Mouse (Mus musculus) liver, embryonic 14.5 days (tissue): Measurements from ENCODE around the gene Wdr34. TPM values are rescaled to one million over a fixed set of nuclear protein-coding genes. Genes with fewer than 3 reads are reported as not detected.

ENCODE experiments used
- ATAC-seq: fragments of 200-750 bp; cut with Nextera tagmentation; 2 replicates; pipeline ENCODE4 v1.8.0; 2017; ENCODE audit warnings: moderate number of reproducible peaks, mild to moderate bottlenecking, moderate library complexity; ENCODE audit not compliant: insufficient read depth
- DNase-seq, 3 experiments: peaks; one replicate each; pipeline ENCODE4 v3.0.0-alpha.2; 2012 to 2013; ENCODE audit warnings: low read depth in 3 of 3, low spot score in 3 of 3
- H3K27ac ChIP-seq: fragments of 300-500 bp; sonication (generic); 2 replicates; pipeline ENCODE4 v1.5.1; 2014; ENCODE audit warnings: moderate library complexity, mild to moderate bottlenecking, control low read depth, inconsistent platforms
- H3K27me3 ChIP-seq: fragments of 300-500 bp; sonication (generic); 2 replicates; pipeline ENCODE4 v1.6.1; 2014; ENCODE audit warnings: mild to moderate bottlenecking, low read length, moderate library complexity; ENCODE audit not compliant: control insufficient read depth, insufficient read depth
- H3K36me3 ChIP-seq: fragments of 300-500 bp; sonication (generic); replicated peaks from 2 replicates; pipeline ENCODE4 v1.6.1; 2014; ENCODE audit warnings: low read depth; ENCODE audit not compliant: control insufficient read depth, insufficient read depth
- H3K4me1 ChIP-seq, 2 experiments: fragments of 200-500 bp in 1 of 2; fragments of 300-500 bp in 1 of 2; sonication (generic) in 1 of 2; replicated peaks; 2 replicates each; pipeline ENCODE4 v1.6.1; 2012 to 2014; ENCODE audit warnings: antibody characterized with exemption in 1 of 2, inconsistent platforms in 1 of 2, low read length in 1 of 2; ENCODE audit not compliant: control insufficient read depth in 2 of 2, insufficient read depth in 2 of 2
- H3K4me2 ChIP-seq: fragments of 300-500 bp; sonication (generic); 2 replicates; pipeline ENCODE4 v1.6.1; 2014; ENCODE audit warnings: low read depth, mild to moderate bottlenecking, control low read depth, moderate library complexity
- H3K4me3 ChIP-seq, 2 experiments: fragments of 200-500 bp in 1 of 2; fragments of 300-500 bp in 1 of 2; sonication (generic) in 1 of 2; 2 replicates each; pipeline ENCODE4 v1.5.1; 2012 to 2014; ENCODE audit warnings: low read depth in 2 of 2, low read length in 2 of 2, mild to moderate bottlenecking in 2 of 2, control low read depth in 1 of 2, inconsistent platforms in 1 of 2, moderate library complexity in 1 of 2; ENCODE audit not compliant: insufficient read depth in 1 of 2
- H3K9ac ChIP-seq: fragments of 300-500 bp; sonication (generic); replicated peaks from 2 replicates; pipeline ENCODE4 v1.6.1; 2014; ENCODE audit warnings: mild to moderate bottlenecking, control low read depth, moderate library complexity
- H3K9me3 ChIP-seq: fragments of 300-500 bp; sonication (generic); 2 replicates; pipeline ENCODE4 v1.6.1; 2016; ENCODE audit warnings: low read length, mixed read lengths; ENCODE audit not compliant: control insufficient read depth
- CTCF ChIP-seq: IDR thresholded peaks from 2 replicates; pipeline ENCODE4 v1.5.1; 2016; ENCODE audit warnings: antibody characterized with exemption, low read depth, control low read depth
- EP300 ChIP-seq: IDR thresholded peaks from 2 replicates; pipeline ENCODE4 v1.6.1; 2016; ENCODE audit warnings: antibody characterized with exemption, low read depth
- WGBS: fragments of 180-500 bp; shearing (Covaris S2); extraction: QIAGEN DNeasy Blood & Tissue Kit; methylation state at CpG from one replicate; pipeline ENCODE4 v1.1.7; 2014; ENCODE audit not compliant: insufficient replicate concordance; 5-methylcytosine and 5-hydroxymethylcytosine counted together
- polyA plus RNA-seq, 2 experiments: library from polyadenylated mRNA; depleted of rRNA in 1 of 2; stranded (reverse) in 1 of 2; unstranded in 1 of 2; fragments of >200 nt; fragmentation: Nextera tagmentation in 1 of 2; extraction: Ambion mirVana in 1 of 2; gene quantifications; 2 replicates each; pipeline versions ENCODE4 v1.2.1 to v1.2.3; 2012 to 2014

Gene Wdr34
- polyA plus RNA-seq, 2 experiments, result 5.6 to 6.8 TPM

GRCm38 (mm10) chr2:30092280-30092918, 43.7 kb upstream of the Wdr34 start:
- no peak for ATAC-seq
- H3K9ac ChIP-seq, result peak overlapping the region; percentile 63; the same call in 1 of the 2 replicates

GRCm38 (mm10) chr2:30091521-30091920, 42.8 kb upstream of the Wdr34 start:
- H3K27ac ChIP-seq, result no peak overlapping the region
- H3K4me1 ChIP-seq, result peaks cover 2 to 16% of the 10 kb centered on the region in 2 experiments; a peak in 2 of 4 replicates
- ATAC-seq (no peak), DNase-seq (no peak)
- H3K4me2 ChIP-seq, result no peak overlapping the region
- no peak overlapping the region for H3K4me3 ChIP-seq
- TF ChIP-seq CTCF (no peak), EP300 (no peak)
- no peak overlapping the region for H3K9ac ChIP-seq
- H3K36me3 ChIP-seq, result peaks cover 2% of the 10 kb centered on the region; the same call in 1 of the 2 replicates
- no peaks in the 10 kb centered on the region for H3K27me3 ChIP-seq
- 92% methylated on average over 12 of the region's 12 CpGs for WGBS
- H3K9me3 ChIP-seq, result no peaks in the 10 kb centered on the region

More at GRCm38 (mm10) chr2:30092280-30092918, 43.7 kb upstream of the Wdr34 start:
- no peak for TF ChIP-seq EP300
- no peak for TF ChIP-seq CTCF
- peak overlapping the region; percentile 94 for H3K4me2 ChIP-seq
- H3K4me3 ChIP-seq, result peak overlapping the region; percentile 64 to 69
- 58% methylated on average over 6 of the region's 6 CpGs for WGBS
- no peak for DNase-seq
- no peaks in the 10 kb centered on the region for H3K27me3 ChIP-seq
- peaks cover 2 to 16% of the 10 kb centered on the region in 2 experiments; a peak in 2 of 4 replicates for H3K4me1 ChIP-seq
- H3K9me3 ChIP-seq, result no peaks in the 10 kb centered on the region
- no peak overlapping the region; the same call in 1 of the 2 replicates for H3K27ac ChIP-seq
- peaks cover 2% of the 10 kb centered on the region; the same call in 1 of the 2 replicates for H3K36me3 ChIP-seq

- 66% methylated on average over 4 of the region's 4 CpGs for WGBS
- DNase-seq (no peak), ATAC-seq (no peak)
- Histone ChIP-seq H3K4me3 (no peak overlapping the region), H3K9me3 (no peaks in the 10 kb centered on the region), H3K27me3 (no peaks in the 10 kb centered on the region), H3K36me3 (peaks cover 2% of the 10 kb centered on the region; the same call in 1 of the 2 replicates), H3K4me1 (no peaks in the 10 kb centered on the region; a peak in 1 of 4 replicates), H3K27ac (no peak overlapping the region), H3K9ac (no peak overlapping the region), H3K4me2 (no peak overlapping the region)
- TF ChIP-seq EP300 (no peak), CTCF (peak; percentile 47)
These were observed 38.6 kb upstream of the Wdr34 start for GRCm38 (mm10) chr2:30087310-30087709.

- no peak overlapping the region for H3K4me3 ChIP-seq
- TF ChIP-seq EP300 (no peak), CTCF (no peak)
- H3K4me1 ChIP-seq, result no peaks in the 10 kb centered on the region
- DNase-seq (no peak), ATAC-seq (no peak)
- H3K36me3 ChIP-seq, result no peaks in the 10 kb centered on the region
- 60% methylated on average over 12 of the region's 12 CpGs for WGBS
- no peak overlapping the region for H3K27ac ChIP-seq
- 0 out of 2 replicates have a peak overlapping the region, but pooled peaks have one; percentile 8 for H3K4me2 ChIP-seq
- H3K27me3 ChIP-seq, result no peaks in the 10 kb centered on the region
- H3K9me3 ChIP-seq, result no peaks in the 10 kb centered on the region
- no peak overlapping the region for H3K9ac ChIP-seq
These were observed 36.0 kb upstream of the Wdr34 start for GRCm38 (mm10) chr2:30084632-30085031.

- Histone ChIP-seq H3K27ac (no peak overlapping the region), H3K27me3 (no peaks in the 10 kb centered on the region), H3K4me3 (no peak overlapping the region), H3K9me3 (no peaks in the 10 kb centered on the region), H3K4me1 (no peaks in the 10 kb centered on the region), H3K36me3 (no peaks in the 10 kb centered on the region), H3K4me2 (no peak overlapping the region), H3K9ac (no peak overlapping the region)
- no peak for TF ChIP-seq EP300
- WGBS, result 53% methylated on average over 5 of the region's 5 CpGs
- ATAC-seq (no peak), DNase-seq (no peak)
These were observed 35.4 kb upstream of the Wdr34 start for GRCm38 (mm10) chr2:30084113-30084512.
